Mouse (Mus musculus) lung, postnatal 0 days (tissue): Measurements from ENCODE around the gene Marveld2. TPM values are rescaled to one million over a fixed set of nuclear protein-coding genes. Genes with fewer than 3 reads are reported as not detected.

Source experiments
- ATAC-seq: fragments of 200-750 bp; cut with Nextera tagmentation; 2 replicates; pipeline ENCODE4 v1.8.0; 2017; ENCODE audit warnings: moderate library complexity
- DNase-seq: peaks from one replicate; pipeline ENCODE4 v3.0.0-alpha.2; 2016; ENCODE audit warnings: low spot score
- H3K27ac ChIP-seq: fragments of 300-500 bp; sonication (generic); 2 replicates; pipeline ENCODE4 v1.5.1; 2014; ENCODE audit warnings: antibody characterized with exemption, mild to moderate bottlenecking, low read length, mixed read lengths
- H3K27me3 ChIP-seq: fragments of 300-500 bp; sonication (generic); replicated peaks from 2 replicates; pipeline ENCODE4 v1.6.1; 2014; ENCODE audit warnings: low read length, mixed read lengths; ENCODE audit not compliant: insufficient read depth
- H3K36me3 ChIP-seq: fragments of 300-500 bp; sonication (generic); 2 replicates; pipeline ENCODE4 v1.6.1; 2014; ENCODE audit warnings: low read length, mixed read lengths; ENCODE audit not compliant: insufficient read depth
- H3K4me1 ChIP-seq: fragments of 300-500 bp; sonication (generic); 2 replicates; pipeline ENCODE4 v1.6.1; 2014; ENCODE audit warnings: antibody characterized with exemption, low read depth, low read length, mixed read lengths; ENCODE audit not compliant: insufficient read depth
- H3K4me2 ChIP-seq: fragments of 300-500 bp; sonication (generic); replicated peaks from 2 replicates; pipeline ENCODE4 v1.6.1; 2014; ENCODE audit warnings: low read depth, mild to moderate bottlenecking, low read length, moderate library complexity, mixed read lengths
- H3K4me3 ChIP-seq: fragments of 300-500 bp; sonication (generic); 2 replicates; pipeline ENCODE4 v1.5.1; 2014; ENCODE audit warnings: low read depth, low read length
- H3K9ac ChIP-seq: fragments of 300-500 bp; sonication (generic); replicated peaks from 2 replicates; pipeline ENCODE4 v1.6.1; 2014; ENCODE audit warnings: low read depth, mild to moderate bottlenecking
- H3K9me3 ChIP-seq: fragments of 300-500 bp; sonication (generic); 2 replicates; pipeline ENCODE4 v1.6.1; 2016; ENCODE audit warnings: low read length, mixed read lengths
- CTCF ChIP-seq: IDR thresholded peaks from 2 replicates; pipeline ENCODE4 v1.5.1; 2016; ENCODE audit warnings: antibody characterized with exemption, mild to moderate bottlenecking
- EP300 ChIP-seq: IDR thresholded peaks from 2 replicates; pipeline ENCODE4 v1.6.1; 2016; ENCODE audit warnings: antibody characterized with exemption, mild to moderate bottlenecking, control low read depth
- WGBS: fragments of 180-500 bp; shearing (Covaris S2); extraction: QIAGEN DNeasy Blood & Tissue Kit; methylation state at CpG from one replicate; pipeline ENCODE4 v1.1.7; 2014; 5-methylcytosine and 5-hydroxymethylcytosine counted together
- polyA plus RNA-seq: library from polyadenylated mRNA; unstranded; fragments of >200 nt; fragmentation: Nextera tagmentation; extraction: Ambion mirVana; gene quantifications from 2 replicates; pipeline ENCODE4 v1.2.1, GENCODE M21; 2015

Gene Marveld2
- polyA plus RNA-seq, result 11.5 and 11.8 TPM in 2 replicates

GRCm38 (mm10) chr13:100616181-100617087, at the start of gene Marveld2:
Gene Marveld2, minus strand, starts transcription at chr13:100616971.
- Histone ChIP-seq H3K4me1 (no peaks in the 10 kb centered on the region), H3K27me3 (no peaks in the 10 kb centered on the region), H3K27ac (peak within 1 kb of the TSS; percentile 84), H3K9ac (peak within 1 kb of the TSS; percentile 44), H3K4me2 (peak within 1 kb of the TSS; percentile 78), H3K4me3 (peak within 1 kb of the TSS; percentile 66), H3K36me3 (peaks cover 5% of the 10 kb centered on the region; the same call in 1 of the 2 replicates), H3K9me3 (no peaks in the 10 kb centered on the region)
- WGBS, result 7% methylated on average over 46 of the region's 77 CpGs
- ATAC-seq (peak; percentile 96), DNase-seq (peak; percentile 82)
- TF ChIP-seq CTCF (peak; percentile 15; the same call in 1 of the 2 replicates), EP300 (no peak)

GRCm38 (mm10) chr13:100659864-100660456, 43.2 kb upstream of the Marveld2 start:
- Histone ChIP-seq H3K36me3 (no peaks in the 10 kb centered on the region), H3K4me2 (no peak overlapping the region), H3K9me3 (no peaks in the 10 kb centered on the region), H3K27ac (no peak overlapping the region), H3K9ac (no peak overlapping the region), H3K4me3 (no peak overlapping the region), H3K4me1 (no peaks in the 10 kb centered on the region), H3K27me3 (no peaks in the 10 kb centered on the region)
- peak; percentile 80 for DNase-seq
- TF ChIP-seq EP300 (no peak), CTCF (peak; percentile 96)
- WGBS, result 37% methylated on average over 4 of the region's 4 CpGs
- 0 out of 2 replicates have a peak, but pooled peaks have one; percentile 25 for ATAC-seq

- ATAC-seq (no peak), DNase-seq (no peak)
- 90% methylated on average over 5 of the region's 5 CpGs for WGBS
- H3K9me3 ChIP-seq, result no peaks in the 10 kb centered on the region
- H3K36me3 ChIP-seq, result no peaks in the 10 kb centered on the region
- H3K27me3 ChIP-seq, result no peaks in the 10 kb centered on the region
- H3K4me3 ChIP-seq, result no peak overlapping the region
- no peak overlapping the region for H3K9ac ChIP-seq
- no peak overlapping the region for H3K27ac ChIP-seq
- no peak overlapping the region for H3K4me2 ChIP-seq
- no peak for TF ChIP-seq CTCF
- TF ChIP-seq EP300, result no peak
- no peaks in the 10 kb centered on the region for H3K4me1 ChIP-seq
These were observed 41.3 kb upstream of the Marveld2 start for GRCm38 (mm10) chr13:100658091-100658490.

- Histone ChIP-seq H3K9me3 (no peaks in the 10 kb centered on the region), H3K9ac (peak within 1 kb of the TSS; percentile 86), H3K4me2 (peak within 1 kb of the TSS; percentile 74), H3K4me1 (peaks cover 6% of the 10 kb centered on the region; the same call in 1 of the 2 replicates), H3K27ac (peak within 1 kb of the TSS; percentile 93), H3K36me3 (no peaks in the 10 kb centered on the region; the same call in 1 of the 2 replicates), H3K27me3 (no peaks in the 10 kb centered on the region), H3K4me3 (peak within 1 kb of the TSS; percentile 95)
- WGBS, result under 1% methylated on average over 48 of the region's 63 CpGs
- ATAC-seq (peak; percentile 76), DNase-seq (peak; percentile 15)
- TF ChIP-seq CTCF (no peak), EP300 (no peak)
These were observed 34.8 kb upstream of the Marveld2 start, which contains the start of gene Taf9 for GRCm38 (mm10) chr13:100651439-100652186. Gene Taf9, plus strand, starts transcription at chr13:100651579.

GRCm38 (mm10) chr13:100650550-100651438, 34.0 kb upstream of the Marveld2 start, which contains the start of the genes Ak6 and Rad17:
Gene Ak6, plus strand, starts transcription at chr13:100650979.
Gene Rad17, minus strand, starts transcription at chr13:100651051.
- peak within 1 kb of the TSS; percentile 74 for H3K4me2 ChIP-seq
- WGBS, result under 1% methylated on average over 55 of the region's 73 CpGs
- ATAC-seq (peak; percentile 98), DNase-seq (peak; percentile 96)
- peak within 1 kb of the TSS; percentile 95 for H3K4me3 ChIP-seq
- peak within 1 kb of the TSS; percentile 86 for H3K9ac ChIP-seq
- peak; percentile 52 for TF ChIP-seq CTCF
- TF ChIP-seq EP300, result 0 out of 2 replicates have a peak, but pooled peaks have one; percentile 40
- H3K36me3 ChIP-seq, result no peaks in the 10 kb centered on the region; the same call in 1 of the 2 replicates
- no peaks in the 10 kb centered on the region for H3K27me3 ChIP-seq
- H3K9me3 ChIP-seq, result no peaks in the 10 kb centered on the region
- peaks cover 6% of the 10 kb centered on the region; the same call in 1 of the 2 replicates for H3K4me1 ChIP-seq
- peak within 1 kb of the TSS; percentile 93 for H3K27ac ChIP-seq
